Comparison of ENCODE assay signal across 8 mouse cellular contexts in the genomic region with DNA sequence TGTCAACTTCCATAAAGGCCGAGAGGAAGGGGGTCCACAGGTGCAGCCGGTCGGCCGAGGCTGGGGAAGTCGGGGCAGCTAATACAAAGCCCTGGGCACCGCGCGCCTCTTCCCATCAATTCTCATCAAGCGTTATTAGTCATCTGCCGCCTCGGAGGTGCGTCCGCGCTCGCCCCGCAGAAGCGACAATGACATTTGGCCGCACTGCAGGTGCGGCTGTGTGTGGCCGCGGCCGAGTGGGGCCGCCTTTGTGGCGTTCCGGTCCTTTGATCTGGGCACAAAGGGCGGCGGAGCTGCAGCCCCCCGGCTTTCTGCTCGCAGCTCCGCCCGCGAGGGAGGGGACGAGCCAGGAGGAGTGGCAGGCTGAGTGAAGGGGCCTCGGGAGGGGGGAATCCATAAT. TPM values are rescaled to one million over a fixed set of nuclear protein-coding genes. Genes with fewer than 3 reads are reported as not detected.
A peak's percentile ranks its signal among the peaks of the same experiment; 100 is the strongest.
DNase-seq lines count a peak whose midpoint lies in the region; ATAC-seq and TF ChIP-seq lines count a peak whose summit lies in the region.

No protein-coding gene starts in this region.

- no peak for TF ChIP-seq POLR2A in testis, adult 2 months (IDR thresholded peaks at IDR 0.05; ENCODE audit: control insufficient read depth, low read depth, low read length)
- no peak for TF ChIP-seq POLR2A in thymus, adult 2 months (IDR thresholded peaks at IDR 0.05; ENCODE audit: control insufficient read depth, extremely low read depth, insufficient read depth, low read length, poor library complexity)

- TF ChIP-seq CTCF in testis, adult 2 months (IDR thresholded peaks at IDR 0.05; ENCODE audit: control insufficient read depth, insufficient read depth, insufficient replicate concordance, low read depth, low read length), result no peak
- TF ChIP-seq CTCF in hindbrain, postnatal 0 days (IDR thresholded peaks at IDR 0.05; ENCODE audit: low read depth), result no peak
- no peak for TF ChIP-seq CTCF in thymus, adult 2 months (IDR thresholded peaks at IDR 0.05; ENCODE audit: borderline replicate concordance, control insufficient read depth, extremely low read depth, insufficient read depth, low read length, poor library complexity)

- H3K4me3 ChIP-seq in testis, adult 2 months (ENCODE audit: control insufficient read depth, low read depth, low read length), result peak overlapping the region; percentile 36
- H3K4me3 ChIP-seq in hindbrain, postnatal 0 days (ENCODE audit: low read length), result peak overlapping the region; percentile 50
- H3K4me3 ChIP-seq in liver, embryonic 13.5 days (replicated peaks), result peak overlapping the region; percentile 37
- no peak overlapping the region for H3K4me3 ChIP-seq in thymus, adult 2 months (ENCODE audit: control insufficient read depth, insufficient read depth, low read length)

- no peaks in the 10 kb centered on the region for H3K9me3 ChIP-seq in hindbrain, postnatal 0 days (ENCODE audit: low read length)
- no peaks in the 10 kb centered on the region for H3K9me3 ChIP-seq in liver, embryonic 13.5 days (replicated peaks)

- DNase-seq in testis, postnatal 10 days (ENCODE audit: low spot score), result no peak
- peak; percentile 58 for DNase-seq in hindbrain, postnatal 0 days (ENCODE audit: low spot score)
- no peak for DNase-seq in liver, embryonic 13.5 days
- DNase-seq in yolk sac, embryonic 10.5 days (ENCODE audit: low spot score), result peak; percentile 47
- no peak for DNase-seq in thymus, adult 2 months
- DNase-seq in cerebellum, adult 18-20 months, result no peak

- H3K4me2 ChIP-seq in hindbrain, postnatal 0 days (ENCODE audit: low read depth, low read length), result peak overlapping the region; percentile 98
- peak overlapping the region; percentile 50 for H3K4me2 ChIP-seq in liver, embryonic 13.5 days

- 0 out of 2 replicates have a peak, but pooled peaks have one; percentile 24 for ATAC-seq in hindbrain, postnatal 0 days
- peak; percentile 29; the same call in 1 of the 2 replicates for ATAC-seq in liver, embryonic 13.5 days (ENCODE audit: low read depth)
- no peak for ATAC-seq in megakaryocyte progenitor cell, adult 5-6 weeks (replicated peaks; ENCODE audit: poor library complexity)

- 0% methylated on average over 34 of the region's 34 CpGs for WGBS in hindbrain, postnatal 0 days
- under 1% methylated on average over 34 of the region's 34 CpGs for WGBS in liver, embryonic 13.5 days (ENCODE audit: insufficient replicate concordance)
- WGBS in thymus, adult 2 months, result 2% methylated on average over 34 of the region's 34 CpGs

- peaks cover 4% of the 10 kb centered on the region for H3K4me1 ChIP-seq in testis, adult 2 months (ENCODE audit: control insufficient read depth, insufficient read depth, low read length)
- 0 out of 2 replicates have a peak, but pooled peaks cover 7% of the 10 kb centered on the region for H3K4me1 ChIP-seq in hindbrain, postnatal 0 days (ENCODE audit: insufficient read depth, low read length)
- peaks cover 5% of the 10 kb centered on the region; the same call in 1 of the 2 replicates for H3K4me1 ChIP-seq in liver, embryonic 13.5 days (replicated peaks)
- H3K4me1 ChIP-seq in thymus, adult 2 months (replicated peaks; ENCODE audit: control insufficient read depth, insufficient read depth, low read length), result no peaks in the 10 kb centered on the region

- H3K36me3 ChIP-seq in testis, adult 2 months (ENCODE audit: control insufficient read depth, insufficient read depth, low read length), result no peaks in the 10 kb centered on the region
- no peaks in the 10 kb centered on the region for H3K36me3 ChIP-seq in hindbrain, postnatal 0 days (ENCODE audit: insufficient read depth, low read length)
- H3K36me3 ChIP-seq in liver, embryonic 13.5 days, result no peaks in the 10 kb centered on the region
- H3K36me3 ChIP-seq in thymus, adult 2 months (ENCODE audit: control insufficient read depth, insufficient read depth, low read length), result no peaks in the 10 kb centered on the region

- H3K27me3 ChIP-seq in testis, adult 2 months (ENCODE audit: control insufficient read depth, insufficient read depth, low read length), result peaks cover 3% of the 10 kb centered on the region
- peaks cover 11% of the 10 kb centered on the region; the same call in 1 of the 2 replicates for H3K27me3 ChIP-seq in hindbrain, postnatal 0 days (ENCODE audit: insufficient read depth, low read length)
- peaks cover 48% of the 10 kb centered on the region for H3K27me3 ChIP-seq in liver, embryonic 13.5 days
- H3K27me3 ChIP-seq in thymus, adult 2 months (ENCODE audit: control insufficient read depth, insufficient read depth, low read length), result no peaks in the 10 kb centered on the region

- peak overlapping the region; percentile 51 for H3K9ac ChIP-seq in hindbrain, postnatal 0 days (replicated peaks; ENCODE audit: low read length)
- H3K9ac ChIP-seq in liver, embryonic 13.5 days, result no peak overlapping the region

- H3K27ac ChIP-seq in testis, adult 2 months (ENCODE audit: control insufficient read depth, insufficient read depth, low read depth, low read length), result no peak overlapping the region
- H3K27ac ChIP-seq in hindbrain, postnatal 0 days, result no peak overlapping the region
- 0 out of 2 replicates have a peak overlapping the region, but pooled peaks have one; percentile 9 for H3K27ac ChIP-seq in liver, embryonic 13.5 days
- H3K27ac ChIP-seq in thymus, adult 2 months (ENCODE audit: control insufficient read depth, insufficient read depth, low read length), result no peak overlapping the region

RNA-seq across cellular contexts. Expression of a gene that starts 37.5 kb away (rescaled TPM):
- polyA plus RNA-seq in testis, adult 2 months (2012; rRNA removed), result 0.38 and 0.58 TPM in 2 replicates
- 7.5 and 10.7 TPM in 2 replicates for total RNA-seq in hindbrain, postnatal 0 days (2014; rRNA removed)
- 3.3 and 3.6 TPM in 2 replicates for polyA plus RNA-seq in hindbrain, postnatal 0 days (2015; fragmentation: Nextera tagmentation; extraction: Ambion mirVana)
- 0.85 and 1.0 TPM in 2 replicates for polyA plus RNA-seq in liver, embryonic 13.5 days (2015; fragmentation: Nextera tagmentation; extraction: Ambion mirVana)
- 0.03 and 0.04 TPM in 2 replicates for polyA plus RNA-seq in thymus, adult 2 months (2012; rRNA removed)
- not detected in 2 replicates for total RNA-seq in megakaryocyte progenitor cell, adult 5-6 weeks (2015)
- not detected in 2 replicates for total RNA-seq in megakaryocyte progenitor cell, adult 5-6 weeks (2017)

Comparison
In these comparisons a context has a peak if more than half of its experiments do, and no peak if none do; other contexts are left out.
1. DNase-seq: peak in hindbrain, postnatal 0 days (single experiment) and yolk sac, embryonic 10.5 days (single experiment); none in testis, postnatal 10 days (single experiment), liver, embryonic 13.5 days (single experiment), thymus, adult 2 months (single experiment) and cerebellum, adult 18-20 months (0 of 2).